Mouse (Mus musculus) urinary bladder, adult 2 months (tissue): ENCODE data around the gene 2610001J05Rik. TPM values are rescaled to one million over a fixed set of nuclear protein-coding genes. Genes with fewer than 3 reads are reported as not detected.
A peak's percentile ranks its signal among the peaks of the same experiment; 100 is the strongest.
"Not testable (repeated sequence)": the region's sequence is repeated elsewhere in the genome, so short reads cannot be mapped to it uniquely, and the experiment has no call there.

Source experiments
- DNase-seq: peaks from one replicate; pipeline ENCODE4 v3.0.0; 2022; ENCODE audit warnings: low spot score
- polyA plus RNA-seq: library from polyadenylated mRNA; depleted of rRNA; stranded (reverse); fragments of >200 nt; gene quantifications from 2 replicates; pipeline ENCODE4 v1.2.3, GENCODE M21; 2012; rRNA removed

The 2610001J05Rik gene
- polyA plus RNA-seq = 111 and 138 TPM in 2 replicates

GRCm38 (mm10) chr6:13870919-13871624 is at the start of gene 2610001J05Rik:
Gene 2610001J05Rik (minus strand): TSS chr6:13871518.
- DNase-seq = peak; percentile 64

- no peak for DNase-seq
Measured at GRCm38 (mm10) chr6:13909762-13910537, 38.6 kb upstream of the 2610001J05Rik start.

GRCm38 (mm10) chr6:13902941-13903627 is 31.8 kb upstream of the 2610001J05Rik start:
- DNase-seq = no peak

- DNase-seq = no peak
Measured at GRCm38 (mm10) chr6:13884877-13885592, 13.7 kb upstream of the 2610001J05Rik start.

GRCm38 (mm10) chr6:13882919-13883318 is 11.6 kb upstream of the 2610001J05Rik start:
- no peak for DNase-seq

DNA sequence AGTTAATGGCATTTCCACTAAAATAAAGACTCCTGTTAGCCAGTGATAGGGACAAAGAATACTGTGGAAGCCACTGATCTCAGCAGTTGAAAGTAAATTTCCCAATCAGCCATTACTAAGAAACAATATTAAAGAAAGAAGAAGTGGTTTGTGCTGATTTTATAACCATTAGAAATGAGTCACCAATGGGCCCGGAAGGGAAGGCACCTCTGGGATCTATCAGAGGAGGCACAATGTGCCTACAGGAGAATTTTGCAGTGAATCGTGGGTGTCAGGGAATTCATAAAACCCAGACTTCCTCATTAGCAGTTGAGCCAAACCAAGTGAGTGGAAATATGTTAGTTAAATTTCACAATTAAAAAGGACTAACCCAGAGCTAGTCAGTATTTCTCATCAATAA is 2.6 kb upstream of the 2610001J05Rik start:
- DNase-seq = no peak

DNA sequence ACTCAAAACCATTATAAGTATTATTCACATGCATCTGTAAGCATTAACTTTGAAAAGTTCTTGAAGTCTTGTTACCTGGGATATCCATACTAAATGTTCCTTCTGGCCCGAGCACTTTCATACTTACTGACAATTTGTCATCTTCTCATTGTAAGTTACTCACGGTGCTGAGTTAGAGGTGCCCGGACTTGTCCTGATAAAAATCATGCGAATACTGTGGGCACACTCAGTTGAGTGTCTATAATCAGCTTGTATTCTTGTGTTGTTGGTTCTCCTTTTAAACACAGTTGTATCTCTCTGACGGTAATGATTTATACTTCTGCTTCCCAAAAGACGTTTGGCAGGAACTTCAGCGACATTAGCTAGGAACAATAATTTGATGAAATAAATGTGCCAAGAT is 758 bp upstream of the 2610001J05Rik start:
- DNase-seq = no peak

DNA sequence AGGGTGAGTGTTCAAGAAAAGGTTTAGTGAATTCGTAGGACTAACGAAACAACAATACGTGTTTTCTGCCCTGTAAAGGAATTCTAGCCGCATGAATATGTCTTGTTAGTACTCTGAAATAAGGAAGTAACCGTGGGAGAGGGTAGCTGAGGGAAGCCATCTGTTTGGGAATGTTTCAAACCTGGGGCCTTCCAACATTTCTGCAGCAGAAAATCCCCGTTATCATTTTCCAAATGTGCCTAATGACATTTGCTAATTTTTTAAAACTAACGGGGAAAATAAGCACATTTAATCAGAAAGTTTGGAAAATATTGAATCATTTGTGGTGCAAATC is 274 bp upstream of the 2610001J05Rik start:
- DNase-seq = no peak

DNA sequence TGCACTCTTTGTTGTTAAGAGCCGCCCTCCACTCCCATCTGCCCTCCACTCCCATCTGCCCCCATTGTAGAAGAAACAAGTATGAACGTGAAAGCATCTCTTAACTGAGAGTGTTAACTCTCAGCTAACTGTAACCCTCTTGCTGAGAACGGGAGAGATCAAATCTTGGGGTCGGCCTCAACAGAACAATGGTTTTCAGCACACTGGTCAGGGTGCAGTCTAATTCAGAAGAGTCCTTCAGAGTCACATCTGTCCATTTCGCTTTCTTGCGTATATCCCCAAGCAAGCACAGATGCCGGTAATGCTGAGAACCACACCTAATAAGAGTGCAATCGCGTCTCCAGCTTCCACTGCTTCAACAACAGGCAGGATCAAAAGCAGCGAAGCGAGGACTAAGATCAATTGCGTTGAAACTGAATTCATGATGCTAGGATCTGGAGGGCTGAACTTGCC is 1.0 kb downstream of the 2610001J05Rik start:
- no peak for DNase-seq

DNA sequence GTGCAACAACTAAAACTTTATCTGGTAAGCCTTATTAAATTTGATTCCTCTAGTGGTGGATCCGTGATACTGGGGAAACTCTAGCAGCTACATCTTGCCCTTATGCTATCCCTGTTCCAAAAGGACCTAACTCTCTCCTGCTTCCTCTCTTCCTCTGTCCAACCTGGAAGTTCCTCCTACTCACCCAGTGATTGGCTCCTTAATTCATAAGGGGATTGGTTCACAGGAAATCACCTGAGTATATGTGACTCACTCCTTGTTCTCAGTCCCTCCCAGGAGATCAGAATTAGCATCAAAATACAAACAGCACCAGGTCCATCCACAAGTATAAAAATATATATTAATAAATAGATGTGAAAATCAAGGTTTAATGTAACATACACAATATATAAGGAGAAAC is 10.7 kb downstream of the 2610001J05Rik start:
- no peak for DNase-seq

DNA sequence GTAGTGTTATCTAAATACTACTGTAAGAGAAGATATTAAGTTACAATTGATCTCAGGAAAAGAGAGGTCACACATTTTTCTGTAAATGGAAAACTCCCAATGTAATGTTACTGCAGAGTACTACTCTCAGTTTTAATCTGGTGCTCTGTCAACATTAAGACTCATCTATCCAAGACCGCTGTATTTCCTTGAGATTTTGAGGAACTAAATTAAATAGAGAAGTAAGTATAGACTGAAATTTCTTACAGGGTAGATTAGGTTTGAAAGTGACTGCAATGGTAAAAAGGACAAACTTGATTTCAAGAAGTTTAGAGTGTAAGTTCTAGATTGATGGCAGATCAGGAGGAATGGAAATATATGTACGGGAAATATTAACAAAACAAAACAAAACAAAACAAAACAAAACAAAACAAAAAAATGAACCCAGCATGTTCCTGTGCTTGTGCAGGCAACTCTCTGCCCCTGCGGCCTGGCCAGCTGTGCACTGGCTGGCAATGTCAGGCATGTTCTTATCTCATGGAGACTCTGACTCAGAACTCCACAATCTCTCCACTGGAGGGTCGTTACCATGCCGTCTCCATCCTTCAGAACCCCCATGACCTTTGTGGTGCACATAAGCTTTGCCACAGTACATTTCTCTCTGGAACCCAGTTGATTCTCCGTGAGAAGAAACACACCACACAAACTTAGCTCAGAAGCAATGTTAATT is 11.3 kb downstream of the 2610001J05Rik start:
- DNase-seq = no peak

DNA sequence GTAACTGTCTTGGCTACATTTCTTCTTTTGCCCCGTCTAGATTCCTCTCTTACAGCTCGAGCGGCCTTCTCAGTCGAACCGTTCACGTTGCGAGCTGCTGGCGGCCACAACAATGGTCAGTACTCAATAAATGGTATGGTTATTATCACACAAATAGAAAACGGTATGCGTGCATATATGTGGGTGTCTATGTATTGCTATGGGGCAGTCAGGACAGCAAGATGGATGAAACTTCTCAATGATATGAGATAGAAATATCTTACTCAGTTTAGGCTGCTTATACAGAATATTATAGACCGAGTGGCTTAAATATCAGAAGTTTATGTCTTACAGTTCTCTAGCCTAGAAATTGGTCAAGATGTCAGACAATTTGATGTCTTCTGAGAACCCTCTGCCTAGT is 17.1 kb downstream of the 2610001J05Rik start:
- no peak for DNase-seq

- DNase-seq = no peak
Measured at GRCm38 (mm10) chr6:13853244-13853643, 18.1 kb downstream of the 2610001J05Rik start.

DNA sequence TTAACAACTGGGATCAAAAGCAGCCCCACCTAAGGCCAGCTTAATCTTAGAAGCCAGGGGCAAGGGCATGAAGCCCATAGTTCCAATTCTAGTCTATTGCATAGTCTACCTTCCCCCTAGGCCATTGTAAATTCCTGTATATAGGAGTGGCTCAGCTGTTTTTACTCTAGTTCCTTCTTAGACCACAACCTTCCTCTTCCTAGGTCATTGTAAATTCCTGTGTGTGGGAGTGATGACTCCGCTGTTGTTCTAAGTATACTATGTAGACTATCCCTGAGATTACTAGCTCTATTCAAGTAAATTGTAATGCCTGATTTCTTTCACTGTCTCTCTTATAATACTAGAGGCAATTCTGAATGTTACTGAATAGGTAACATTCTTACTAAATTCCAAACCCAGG is 25.3 kb downstream of the 2610001J05Rik start:
- not testable (repeated sequence) for DNase-seq

DNA sequence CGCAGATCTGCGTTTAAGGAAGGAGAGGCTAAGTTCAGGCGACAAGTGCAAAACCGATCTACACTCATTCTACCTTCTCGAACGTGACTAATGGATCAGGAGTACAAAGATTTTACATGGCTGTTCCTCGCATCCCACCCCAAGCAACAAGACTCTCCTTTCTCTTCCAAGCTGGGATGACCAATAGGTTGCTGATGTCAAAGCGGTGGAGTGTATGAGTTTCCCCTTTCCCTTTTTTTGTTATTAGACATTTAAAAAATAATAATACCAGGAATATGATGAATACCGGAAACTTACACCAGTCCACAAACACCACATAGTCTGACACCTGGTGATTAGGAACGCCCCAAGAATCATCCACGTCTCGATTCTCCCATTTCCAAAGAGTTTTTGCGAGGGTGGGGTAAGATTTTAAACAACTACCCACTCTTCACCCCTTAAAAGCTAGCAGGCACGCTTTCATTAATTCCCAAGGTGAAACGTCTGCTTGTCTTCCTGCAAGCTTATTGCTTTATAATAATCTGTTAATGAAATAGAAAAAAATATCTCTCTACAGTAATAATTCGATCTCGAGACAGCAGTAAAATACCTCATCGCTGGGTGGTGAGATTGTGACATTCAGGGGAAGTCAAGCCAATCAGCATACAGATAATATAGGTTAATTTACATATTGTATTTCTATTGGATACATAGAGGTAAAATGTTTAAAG is 31.8 kb downstream of the 2610001J05Rik start, which contains the start of gene Gpr85:
TSS of gene Gpr85 (minus strand) at position 598 of the 710 bp plus-strand sequence.
- no peak for DNase-seq

GRCm38 (mm10) chr6:13838677-13839344 is 32.5 kb downstream of the 2610001J05Rik start:
- peak; percentile 52 for DNase-seq

- no peak for DNase-seq
Measured at GRCm38 (mm10) chr6:13837916-13838676, 33.2 kb downstream of the 2610001J05Rik start.

- DNase-seq = no peak
Measured at GRCm38 (mm10) chr6:13836967-13837570, 34.2 kb downstream of the 2610001J05Rik start.
